Mouse (Mus musculus) adrenal gland, adult (tissue): ENCODE measurements around the gene Prkab1.
A peak's percentile ranks its signal among the peaks of the same experiment; 100 is the strongest.

ENCODE experiments used
- DNase-seq, 2 experiments: peaks; one replicate each; pipeline ENCODE4 v3.0.0; 2022 to 2023; ENCODE audit warnings: low spot score in 1 of 2; ENCODE audit not compliant: inconsistent age in 2 of 2

Prkab1 gene

GRCm38 (mm10) chr5:115982671-115983373 lies 41.5 kb downstream of the Prkab1 start:
- peak; percentile 69 to 94 for DNase-seq

DNA sequence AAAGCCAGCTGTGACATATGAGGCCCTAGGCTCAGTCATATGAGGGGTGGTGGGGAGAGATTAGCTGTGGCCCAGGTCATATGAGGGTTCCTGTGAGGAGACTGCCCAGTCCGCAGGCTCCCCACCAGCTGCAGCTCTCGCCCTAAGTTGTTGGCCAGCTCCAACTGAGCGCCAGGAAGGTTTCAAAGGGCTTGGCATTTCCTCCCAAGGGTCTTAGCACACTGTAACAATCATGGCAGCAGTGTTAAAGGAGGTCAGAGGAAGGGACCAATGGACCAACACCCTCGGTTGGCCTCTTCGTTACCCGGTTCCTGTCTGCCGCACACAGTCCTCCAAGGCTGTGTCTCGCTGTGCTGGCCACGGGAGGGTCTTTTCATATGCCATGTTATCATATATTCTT lies 43.8 kb downstream of the Prkab1 start:
- DNase-seq = no peak

DNA sequence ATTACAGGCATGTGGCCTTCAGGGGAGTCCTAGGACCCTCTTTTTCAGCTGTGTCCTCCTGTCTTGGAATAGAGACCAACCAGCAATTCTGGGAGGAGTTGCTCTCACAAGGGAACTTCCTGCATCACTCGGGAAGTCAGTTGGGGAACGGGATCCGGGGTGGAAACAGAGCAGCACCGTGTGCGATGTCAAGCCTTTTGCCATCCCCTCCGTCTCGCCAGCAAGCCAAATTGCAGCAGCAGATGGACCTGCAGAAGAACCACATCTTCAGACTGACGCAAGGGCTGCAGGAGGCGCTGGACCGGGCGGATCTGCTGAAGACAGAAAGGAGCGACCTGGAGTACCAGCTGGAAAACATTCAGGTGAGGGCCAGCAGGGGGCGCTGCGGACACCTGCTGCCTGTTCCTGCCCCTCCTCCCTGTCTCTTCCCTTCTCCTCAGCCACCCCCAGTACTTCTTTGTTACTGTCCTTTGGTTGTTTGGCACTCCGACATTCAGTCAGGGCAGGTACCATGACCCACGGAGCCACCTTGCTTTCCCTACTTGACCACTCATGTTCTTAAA lies 45.1 kb downstream of the Prkab1 start:
- peak in 1 of 2 experiments; percentile 65 for DNase-seq

DNA sequence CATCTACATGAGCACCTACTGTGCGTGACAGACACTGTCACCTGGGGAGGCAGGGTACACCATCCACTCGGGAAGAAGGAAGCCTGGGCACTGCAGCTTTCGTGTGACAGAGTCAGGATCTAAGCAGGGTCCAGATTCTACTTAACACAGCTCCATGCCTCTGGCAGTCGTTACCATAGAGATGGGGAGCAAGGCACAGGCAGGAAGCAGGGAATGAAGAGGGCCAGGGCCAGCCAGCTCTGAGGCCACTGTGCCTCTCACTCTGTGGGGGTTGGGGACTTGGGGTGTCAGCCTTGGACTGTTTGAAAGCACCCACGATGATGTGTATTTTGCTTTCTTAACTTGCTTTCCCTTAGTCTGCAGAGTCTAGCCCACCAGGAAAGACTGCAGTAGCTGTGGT lies 46.1 kb downstream of the Prkab1 start:
- DNase-seq = no peak

- peak; percentile 49 to 71 for DNase-seq
Observed at GRCm38 (mm10) chr5:115977757-115978156, 46.6 kb downstream of the Prkab1 start.

DNA sequence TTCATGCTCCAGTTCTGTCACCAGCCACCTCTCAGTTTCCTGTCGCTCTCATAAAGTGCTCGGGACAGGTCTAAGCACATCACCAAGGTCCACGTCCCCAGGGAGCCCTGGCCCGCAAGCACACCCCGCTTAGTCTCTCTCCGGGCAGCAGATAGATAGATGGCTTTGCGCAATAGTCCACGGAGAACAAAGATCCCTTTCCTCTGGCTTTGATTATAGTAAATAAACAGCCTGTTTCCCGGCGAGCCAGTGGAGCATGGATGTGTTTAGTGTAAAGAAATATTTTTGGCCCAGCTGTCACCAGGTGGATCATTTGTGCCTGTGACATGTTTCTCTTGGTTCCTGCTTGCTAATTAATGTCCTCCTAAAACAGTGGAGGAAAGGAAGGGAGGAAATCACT lies 47.0 kb downstream of the Prkab1 start:
- DNase-seq = no peak

DNA sequence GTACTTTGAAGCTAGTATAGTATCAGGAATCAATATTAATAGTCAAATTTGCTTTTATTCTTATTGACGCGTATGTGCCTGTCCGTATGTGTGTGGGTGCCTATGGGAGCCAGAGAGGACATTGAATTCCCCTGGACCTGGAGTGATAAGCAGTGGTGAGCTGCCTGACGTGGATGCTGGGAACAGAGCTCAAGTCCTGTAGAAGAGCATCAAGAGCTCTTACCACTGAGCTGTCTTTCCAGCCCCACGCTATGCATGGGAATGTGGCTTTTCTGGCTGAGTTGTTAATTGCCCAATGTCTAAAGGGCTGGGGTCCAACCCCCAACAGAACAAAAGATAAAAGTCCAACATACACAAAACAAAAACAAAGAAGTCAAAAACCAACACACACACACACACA lies 47.9 kb downstream of the Prkab1 start:
- no peak for DNase-seq

DNA sequence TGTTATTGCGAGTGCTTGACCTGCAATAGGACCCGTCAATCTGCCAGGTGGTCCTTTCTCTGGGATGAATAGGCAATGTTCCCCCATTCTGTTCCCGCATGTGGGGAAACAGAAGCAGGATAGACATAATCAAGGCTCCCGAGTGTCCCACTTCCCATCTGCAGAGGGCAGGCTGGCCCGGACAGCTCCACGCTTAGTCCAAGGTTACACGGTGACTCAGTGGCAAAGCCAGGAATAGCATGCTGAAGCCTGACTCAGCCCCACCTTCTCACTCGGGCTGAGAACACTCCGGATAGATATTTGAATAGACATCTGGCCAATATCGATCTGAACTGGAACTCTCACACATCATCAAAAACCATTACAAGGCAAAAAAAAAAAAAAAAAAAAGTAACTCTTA lies 48.6 kb downstream of the Prkab1 start:
- DNase-seq = peak; percentile 79 to 83

DNA sequence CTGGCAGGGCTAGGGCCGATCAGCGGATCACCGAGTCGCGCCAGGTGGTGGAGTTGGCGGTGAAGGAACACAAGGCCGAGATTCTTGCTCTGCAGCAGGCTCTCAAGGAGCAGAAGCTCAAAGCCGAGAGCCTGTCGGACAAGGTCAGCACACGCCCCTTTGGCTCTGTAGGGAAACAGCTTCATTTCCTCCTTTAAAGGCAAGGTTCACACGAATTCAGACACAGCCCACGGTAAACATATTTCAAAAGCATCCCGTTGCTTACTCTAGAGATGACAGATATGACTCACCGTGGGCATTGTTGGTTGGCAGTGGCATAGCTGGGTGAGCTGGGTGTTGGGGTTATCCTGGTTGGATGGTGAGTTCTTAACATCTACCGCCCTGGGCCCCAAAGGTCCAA lies 53.1 kb downstream of the Prkab1 start:
- peak in 1 of 2 experiments; percentile 71 for DNase-seq
